Mouse (Mus musculus) gastrocnemius, adult 8-10 months (tissue): ENCODE results near the gene Kif5a. TPM values are rescaled to one million over a fixed set of nuclear protein-coding genes. Genes with fewer than 3 reads are reported as not detected.
"Not testable (repeated sequence)": the region's sequence is repeated elsewhere in the genome, so short reads cannot be mapped to it uniquely, and the experiment has no call there.

Source experiments
- DNase-seq, 2 experiments: peaks; one replicate each; pipeline ENCODE4 v3.0.0; 2022; ENCODE audit warnings: low spot score in 2 of 2
- total RNA-seq, 4 experiments: library from RNA; stranded (reverse); gene quantifications; 2 replicates each; pipeline ENCODE4 v1.2.4; 2022

Kif5a gene
- total RNA-seq, 4 experiments from 2014 or later, result 0.22 to 0.36 (median 0.29) TPM

GRCm38 (mm10) chr10:127194428-127195327, 68.5 kb downstream of the Kif5a start:
- peak; percentile 58 to 62 for DNase-seq

- DNase-seq, result no peak
These were observed 70.1 kb downstream of the Kif5a start for GRCm38 (mm10) chr10:127193011-127193410.

GRCm38 (mm10) chr10:127192057-127192328, 71.2 kb downstream of the Kif5a start:
- not testable (repeated sequence) for DNase-seq

DNA sequence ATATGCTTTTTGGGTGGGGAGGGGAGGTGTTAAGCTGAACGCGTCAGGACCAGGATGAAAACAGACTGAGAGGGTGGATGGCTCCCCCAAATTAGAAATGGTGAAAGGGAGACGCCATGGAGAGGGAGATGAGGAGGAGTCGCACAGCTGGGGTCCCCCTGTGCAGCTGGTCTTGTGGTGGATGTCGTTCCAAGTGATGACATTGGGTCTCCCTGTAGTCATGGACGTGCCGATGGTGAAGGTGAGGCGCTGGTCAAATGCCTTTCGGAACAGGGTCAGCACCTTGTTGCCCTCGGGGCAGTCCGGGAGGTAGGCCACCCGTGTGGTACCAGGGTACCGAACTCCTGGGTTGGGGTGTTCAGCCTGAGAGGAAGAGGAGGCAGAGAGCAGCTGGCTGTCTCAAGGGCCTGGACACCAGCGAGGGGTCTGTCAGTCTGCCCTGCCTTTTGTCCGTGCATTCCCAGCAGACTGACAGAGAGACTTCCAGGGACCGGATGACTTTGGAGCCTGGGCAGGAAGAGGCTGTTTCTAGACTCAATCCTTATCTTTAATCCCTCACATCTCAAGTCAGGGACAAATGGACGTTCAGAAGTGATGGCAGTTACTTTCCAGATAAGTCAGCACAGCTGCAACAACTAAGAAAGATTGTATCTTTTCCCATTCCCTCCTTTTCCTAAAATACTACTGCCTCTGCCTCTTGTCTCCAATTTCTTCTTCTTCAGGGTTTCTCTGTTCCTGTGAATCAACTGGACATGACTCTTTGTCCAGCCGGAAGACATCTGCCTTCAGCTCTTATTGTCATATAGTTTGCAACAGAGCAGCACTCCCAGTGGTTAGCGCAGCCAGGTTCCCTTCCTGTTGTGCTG, 71.7 kb downstream of the Kif5a start:
- DNase-seq, result no peak

- DNase-seq, result no peak
These were observed 72.6 kb downstream of the Kif5a start for GRCm38 (mm10) chr10:127190398-127191190.

GRCm38 (mm10) chr10:127189651-127190381, 73.3 kb downstream of the Kif5a start, which contains the start of gene Arhgef25:
Gene Arhgef25, minus strand, starts transcription at chr10:127190083.
- DNase-seq, result peak; percentile 58

- peak in 1 of 2 experiments; percentile 33 for DNase-seq
These were observed 74.0 kb downstream of the Kif5a start for GRCm38 (mm10) chr10:127189116-127189650.

DNA sequence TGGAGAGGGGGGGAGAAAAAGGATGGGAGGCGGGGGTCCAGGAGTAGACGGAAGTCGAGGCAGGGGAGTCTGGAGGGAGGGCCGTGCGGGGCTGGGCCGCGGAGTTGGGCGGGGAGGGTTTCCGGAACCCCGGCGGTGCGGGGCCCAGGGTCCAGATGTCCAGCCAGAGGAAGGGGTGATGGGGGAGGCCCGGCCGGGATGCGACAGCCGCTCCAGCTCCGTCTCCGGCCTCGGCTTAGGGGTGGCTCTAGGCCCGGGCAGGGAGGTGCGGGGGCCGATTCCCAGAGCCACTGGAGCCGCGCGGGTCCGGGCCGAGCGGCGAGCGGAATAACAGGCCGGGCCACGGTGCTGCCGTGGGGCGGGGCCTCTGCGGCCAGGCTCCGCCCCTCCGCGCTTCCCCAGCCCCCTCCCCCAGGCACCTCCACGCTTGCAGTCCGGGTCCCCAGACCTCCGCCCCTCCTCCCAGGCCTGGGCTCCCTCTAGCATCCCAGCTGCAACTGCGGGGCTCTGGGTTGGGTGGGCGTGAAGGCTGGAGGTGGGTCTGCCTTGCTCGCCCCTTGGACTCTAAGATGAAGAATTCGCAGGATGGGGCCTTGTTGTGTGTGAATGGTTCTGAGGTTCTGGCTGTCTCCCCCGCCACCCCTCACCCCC, 74.6 kb downstream of the Kif5a start:
- peak; percentile 33 to 47 for DNase-seq

DNA sequence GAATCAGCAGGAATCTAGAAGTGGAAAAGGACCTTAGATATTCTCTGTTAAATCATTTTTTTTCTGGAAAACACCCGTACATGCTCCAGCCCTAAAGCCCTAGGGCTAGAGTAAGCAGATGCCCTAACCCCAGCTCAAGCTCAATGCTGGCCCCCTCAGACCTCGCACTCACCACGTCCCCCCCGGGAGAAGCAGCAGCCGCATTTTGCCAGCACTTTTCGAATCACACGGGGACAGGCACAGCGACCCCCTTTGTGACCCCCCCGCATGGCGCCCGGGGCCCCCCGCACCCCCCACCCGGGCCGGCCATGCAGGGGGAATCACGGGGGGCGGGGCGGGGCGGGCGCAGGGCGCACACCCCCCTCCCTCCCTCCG, 75.1 kb downstream of the Kif5a start:
- DNase-seq, result no peak

DNA sequence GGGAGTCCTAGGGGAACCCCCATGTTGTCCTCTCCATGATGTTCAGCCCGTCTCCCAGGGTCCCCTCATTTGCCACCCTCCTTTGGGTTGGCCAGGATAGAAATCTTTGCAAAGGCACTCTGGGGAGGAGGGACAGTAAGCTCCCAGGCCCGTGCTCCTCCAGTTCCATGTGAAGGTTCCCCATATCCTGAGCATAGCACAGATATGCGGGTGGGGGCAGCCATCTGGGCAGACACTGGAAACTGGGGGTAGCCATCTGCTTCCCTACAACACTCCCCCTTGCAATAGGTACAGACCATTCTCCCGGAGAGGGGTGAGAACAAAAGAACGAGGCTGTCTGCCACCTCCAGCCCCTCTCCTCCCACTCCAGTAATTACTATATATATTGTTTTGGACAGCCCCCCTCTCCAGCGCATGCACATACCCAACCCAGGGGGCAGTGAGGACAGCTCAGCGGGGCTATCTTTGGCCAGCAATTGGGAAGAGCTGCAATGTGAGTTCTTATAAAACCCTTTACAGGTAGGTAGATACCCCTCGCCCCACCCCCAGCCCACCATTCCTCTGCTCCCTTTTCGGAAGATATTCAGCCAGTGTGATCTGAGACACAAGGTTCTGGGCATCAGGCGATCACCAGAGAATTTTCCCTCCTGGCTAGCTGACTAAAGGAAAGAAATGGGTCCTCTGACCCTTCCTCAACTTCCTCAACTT, 75.6 kb downstream of the Kif5a start:
- DNase-seq, result no peak

GRCm38 (mm10) chr10:127186451-127186850, 76.7 kb downstream of the Kif5a start:
- DNase-seq, result no peak

- no peak for DNase-seq
These were observed 77.6 kb downstream of the Kif5a start for GRCm38 (mm10) chr10:127185506-127185905.

- no peak for DNase-seq
These were observed 78.0 kb downstream of the Kif5a start for GRCm38 (mm10) chr10:127185101-127185500.

- no peak for DNase-seq
These were observed 79.4 kb downstream of the Kif5a start for GRCm38 (mm10) chr10:127183759-127184158.

DNA sequence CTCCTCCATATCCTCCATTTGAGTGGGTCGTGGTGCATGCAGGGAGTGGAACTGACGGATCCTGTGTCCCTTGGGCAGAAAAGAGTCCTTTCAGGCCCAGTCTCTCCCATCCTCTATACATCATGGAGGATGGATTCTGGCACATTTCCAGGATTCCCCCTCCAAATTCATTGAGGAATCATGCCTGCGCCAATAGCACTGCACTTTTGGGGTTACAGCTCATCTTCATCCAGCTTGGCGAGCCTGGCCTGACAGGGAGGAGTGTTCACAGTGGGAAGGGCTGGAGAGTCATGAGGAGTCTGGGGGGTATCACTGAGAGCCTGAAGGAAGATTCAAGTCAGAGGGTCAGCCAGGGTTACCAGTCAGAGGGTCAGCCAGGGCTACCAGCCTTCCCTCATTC, 80.5 kb downstream of the Kif5a start:
- DNase-seq, result no peak

GRCm38 (mm10) chr10:127181566-127181965, 81.6 kb downstream of the Kif5a start:
- no peak for DNase-seq

DNA sequence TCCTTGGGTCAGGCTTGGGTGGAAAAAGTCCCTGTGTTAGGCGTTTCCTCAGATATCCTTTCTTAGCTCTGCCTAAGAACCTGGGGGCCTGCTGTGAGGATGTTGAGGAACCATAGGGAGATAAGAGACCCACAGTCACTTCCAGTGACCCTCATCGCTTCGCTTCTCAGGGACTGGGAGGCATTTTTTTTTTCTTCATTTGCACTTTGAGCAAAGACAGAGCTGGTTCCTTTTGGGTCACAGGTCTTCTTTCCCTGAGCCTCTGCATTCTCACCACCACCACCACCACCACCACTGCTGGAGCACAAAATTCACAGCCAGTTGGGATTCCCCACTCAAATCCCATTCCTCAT, 82.5 kb downstream of the Kif5a start:
- no peak for DNase-seq

GRCm38 (mm10) chr10:127179871-127180694, 83.1 kb downstream of the Kif5a start, which contains the start of gene Slc26a10:
Gene Slc26a10, minus strand, starts transcription at chr10:127180645.
- no peak for DNase-seq
